Mouse (Mus musculus) cortical plate, adult 2 months (tissue): ENCODE measurements around the gene Scarb1.

Experiments used
- CTCF ChIP-seq: fragments of 200-500 bp; IDR thresholded peaks from 2 replicates; pipeline ENCODE4 v1.5.1; 2011; ENCODE audit warnings: mild to moderate bottlenecking, control low read depth, low read length; ENCODE audit not compliant: insufficient read depth; ENCODE audit errors: extremely low read depth
- POLR2A ChIP-seq: fragments of 200-500 bp; IDR thresholded peaks from 2 replicates; pipeline ENCODE4 v1.6.1; 2011; ENCODE audit warnings: mild to moderate bottlenecking, low read length, control low read depth; ENCODE audit not compliant: insufficient read depth; ENCODE audit errors: extremely low read depth

- TF ChIP-seq POLR2A (no peak), CTCF (no peak)
Measured at GRCm38 (mm10) chr5:125326351-125326750, 14.5 kb downstream of the Scarb1 start.
